Mouse (Mus musculus) intestine, embryonic 14.5 days (tissue): ENCODE data around the gene Bbof1. TPM values are rescaled to one million over a fixed set of nuclear protein-coding genes. Genes with fewer than 3 reads are reported as not detected.

ENCODE experiments used
- ATAC-seq: fragments of 200-750 bp; cut with Nextera tagmentation; replicated peaks from 2 replicates; pipeline ENCODE4 v1.8.0; 2017; ENCODE audit warnings: low read depth, moderate number of reproducible peaks, moderate TSS enrichment, moderate library complexity; ENCODE audit not compliant: low FRiP score, low TSS enrichment
- DNase-seq: peaks from one replicate; pipeline ENCODE4 v3.0.0-alpha.2; 2018; ENCODE audit warnings: low spot score
- H3K27ac ChIP-seq: fragments of 300-500 bp; sonication (generic); 2 replicates; pipeline ENCODE4 v1.5.1; 2014; ENCODE audit warnings: low read depth, mild to moderate bottlenecking, control low read depth
- H3K27me3 ChIP-seq: fragments of 300-500 bp; sonication (generic); replicated peaks from 2 replicates; pipeline ENCODE4 v1.6.1; 2014; ENCODE audit warnings: low read length, control low read depth; ENCODE audit not compliant: control insufficient read depth, insufficient read depth
- H3K36me3 ChIP-seq: fragments of 300-500 bp; sonication (generic); 2 replicates; pipeline ENCODE4 v1.6.1; 2014; ENCODE audit warnings: low read length, control low read depth; ENCODE audit not compliant: control insufficient read depth, insufficient read depth
- H3K4me1 ChIP-seq: fragments of 300-500 bp; sonication (generic); replicated peaks from 2 replicates; pipeline ENCODE4 v1.6.1; 2014; ENCODE audit warnings: low read length, control low read depth, mixed read lengths; ENCODE audit not compliant: control insufficient read depth, insufficient read depth
- H3K4me2 ChIP-seq: fragments of 300-500 bp; sonication (generic); 2 replicates; pipeline ENCODE4 v1.6.1; 2014; ENCODE audit warnings: low read length
- H3K4me3 ChIP-seq: fragments of 300-500 bp; sonication (generic); 2 replicates; pipeline ENCODE4 v1.5.1; 2014; ENCODE audit warnings: low read depth, low read length, control low read depth, mixed read lengths
- H3K9ac ChIP-seq: fragments of 300-500 bp; sonication (generic); 2 replicates; pipeline ENCODE4 v1.6.1; 2014; ENCODE audit warnings: mild to moderate bottlenecking, low read length
- H3K9me3 ChIP-seq: fragments of 300-500 bp; sonication (generic); 2 replicates; pipeline ENCODE4 v1.6.1; 2016; ENCODE audit warnings: low read length, control low read depth; ENCODE audit not compliant: control insufficient read depth
- WGBS: fragments of 180-500 bp; shearing (Covaris S2); extraction: QIAGEN DNeasy Blood & Tissue Kit; methylation state at CpG from one replicate; pipeline ENCODE4 v1.1.7; 2014; 5-methylcytosine and 5-hydroxymethylcytosine counted together
- polyA plus RNA-seq: library from polyadenylated mRNA; unstranded; fragments of >200 nt; fragmentation: Nextera tagmentation; extraction: Ambion mirVana; gene quantifications from 2 replicates; pipeline ENCODE4 v1.2.1, GENCODE M21; 2014

Bbof1 gene
- polyA plus RNA-seq, 1 experiment from 2014 or later = 1.2 TPM

- no peak overlapping the region for H3K4me2 ChIP-seq
- ATAC-seq (no peak), DNase-seq (no peak)
- no peak overlapping the region for H3K4me3 ChIP-seq
- 0 out of 2 replicates have a peak, but pooled peaks cover 3% of the 10 kb centered on the region for H3K4me1 ChIP-seq
- no peaks in the 10 kb centered on the region for H3K27me3 ChIP-seq
- H3K9me3 ChIP-seq = no peaks in the 10 kb centered on the region
- no peaks in the 10 kb centered on the region for H3K36me3 ChIP-seq
- H3K9ac ChIP-seq = no peak overlapping the region
- H3K27ac ChIP-seq = no peak overlapping the region
These were observed 11.2 kb upstream of the Bbof1 start for GRCm38 (mm10) chr12:84397685-84398084.

- Histone ChIP-seq H3K36me3 (no peaks in the 10 kb centered on the region), H3K4me1 (0 out of 2 replicates have a peak, but pooled peaks cover 3% of the 10 kb centered on the region), H3K9ac (no peak overlapping the region), H3K9me3 (no peaks in the 10 kb centered on the region), H3K4me2 (no peak overlapping the region), H3K4me3 (no peak overlapping the region), H3K27me3 (no peaks in the 10 kb centered on the region), H3K27ac (no peak overlapping the region)
- ATAC-seq = no peak
- DNase-seq = no peak
- 71% methylated on average over 5 of the region's 5 CpGs for WGBS
These were observed 10.2 kb upstream of the Bbof1 start for GRCm38 (mm10) chr12:84398629-84399028.

DNA sequence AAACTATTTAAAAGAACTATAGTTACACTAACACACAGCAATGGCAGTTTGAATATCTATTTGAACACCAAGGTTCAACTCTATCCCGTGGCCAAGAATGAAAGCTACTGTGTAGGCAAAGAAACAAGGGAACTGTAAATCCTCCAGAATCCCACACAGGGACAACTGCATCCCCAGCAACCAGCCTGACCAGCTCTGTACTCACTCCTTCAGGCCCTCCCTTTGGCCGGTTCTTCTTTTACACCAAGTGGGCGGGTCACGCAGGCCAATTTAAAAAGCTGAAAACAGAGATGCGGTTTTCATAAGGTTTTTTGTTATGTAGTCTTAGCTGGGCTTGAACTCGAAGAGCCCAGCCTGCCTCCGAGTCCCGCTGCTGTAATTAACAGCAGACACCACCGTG is 9.7 kb upstream of the Bbof1 start:
- H3K27me3 ChIP-seq = no peaks in the 10 kb centered on the region
- WGBS = 74% methylated on average over 9 of the region's 9 CpGs
- no peak overlapping the region for H3K4me2 ChIP-seq
- H3K4me1 ChIP-seq = 0 out of 2 replicates have a peak, but pooled peaks cover 3% of the 10 kb centered on the region
- H3K4me3 ChIP-seq = no peak overlapping the region
- ATAC-seq (no peak), DNase-seq (peak; percentile 52)
- no peaks in the 10 kb centered on the region for H3K36me3 ChIP-seq
- no peak overlapping the region for H3K9ac ChIP-seq
- no peaks in the 10 kb centered on the region for H3K9me3 ChIP-seq
- H3K27ac ChIP-seq = peak overlapping the region; percentile 40; the same call in 1 of the 2 replicates

DNA sequence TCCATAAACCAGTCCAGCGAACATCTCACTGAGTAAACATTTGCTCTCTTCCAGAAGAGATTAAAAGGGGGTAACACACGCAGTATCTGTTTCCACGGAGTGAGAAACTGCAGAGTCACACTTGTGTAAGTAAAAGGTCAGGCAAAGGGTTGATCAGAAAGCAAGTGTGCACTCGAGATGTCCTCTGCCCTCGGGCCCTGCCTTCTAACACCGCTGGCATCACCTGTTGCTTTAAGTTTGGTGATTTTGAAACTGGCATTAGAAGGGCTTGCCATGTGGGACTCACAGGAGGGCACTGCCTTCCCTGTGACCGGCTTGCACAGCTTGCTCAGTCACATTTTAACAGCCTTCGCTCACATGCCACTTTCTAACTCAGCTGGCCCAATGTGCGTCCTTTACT is 9.2 kb upstream of the Bbof1 start:
- Histone ChIP-seq H3K9me3 (no peaks in the 10 kb centered on the region), H3K4me2 (no peak overlapping the region), H3K4me1 (0 out of 2 replicates have a peak, but pooled peaks cover 3% of the 10 kb centered on the region), H3K4me3 (no peak overlapping the region), H3K27ac (peak overlapping the region; percentile 40; the same call in 1 of the 2 replicates), H3K36me3 (no peaks in the 10 kb centered on the region), H3K27me3 (no peaks in the 10 kb centered on the region), H3K9ac (no peak overlapping the region)
- DNase-seq (no peak), ATAC-seq (no peak)
- WGBS = 46% methylated on average over 9 of the region's 9 CpGs

- Histone ChIP-seq H3K4me2 (no peak overlapping the region; the same call in 1 of the 2 replicates), H3K9ac (no peak overlapping the region), H3K27ac (peak overlapping the region; percentile 40), H3K4me3 (no peak overlapping the region), H3K9me3 (no peaks in the 10 kb centered on the region), H3K36me3 (no peaks in the 10 kb centered on the region), H3K27me3 (no peaks in the 10 kb centered on the region), H3K4me1 (0 out of 2 replicates have a peak, but pooled peaks cover 3% of the 10 kb centered on the region)
- DNase-seq = no peak
- no peak for ATAC-seq
- WGBS = 61% methylated on average over 3 of the region's 3 CpGs
These were observed 8.8 kb upstream of the Bbof1 start for GRCm38 (mm10) chr12:84400068-84400467.

DNA sequence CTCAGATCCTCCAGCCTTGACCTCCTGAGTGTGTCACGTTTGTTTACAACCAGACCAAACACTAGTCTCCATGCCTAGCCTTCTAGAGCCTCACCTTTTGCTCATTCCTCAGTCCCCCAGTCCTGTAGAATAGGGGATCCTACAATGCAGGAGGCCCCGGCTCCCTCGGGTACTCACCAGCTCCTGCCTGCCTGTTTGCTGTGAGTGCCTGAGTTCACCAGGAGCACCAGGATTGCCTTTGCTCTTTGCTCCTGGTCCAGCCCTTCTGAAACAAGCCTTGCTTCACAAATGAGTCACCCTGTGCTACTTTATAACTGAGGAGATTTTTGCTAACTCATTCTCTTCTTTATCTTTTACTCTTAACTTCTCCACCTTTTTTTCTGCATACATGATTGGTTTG is 8.2 kb upstream of the Bbof1 start:
- peak; percentile 55 for DNase-seq
- Histone ChIP-seq H3K27me3 (no peaks in the 10 kb centered on the region), H3K4me1 (0 out of 2 replicates have a peak, but pooled peaks cover 3% of the 10 kb centered on the region), H3K36me3 (no peaks in the 10 kb centered on the region), H3K9ac (no peak overlapping the region), H3K4me2 (no peak overlapping the region), H3K4me3 (no peak overlapping the region), H3K9me3 (no peaks in the 10 kb centered on the region), H3K27ac (peak overlapping the region; percentile 40)
- no peak for ATAC-seq
- 18% methylated on average over 3 of the region's 3 CpGs for WGBS

DNA sequence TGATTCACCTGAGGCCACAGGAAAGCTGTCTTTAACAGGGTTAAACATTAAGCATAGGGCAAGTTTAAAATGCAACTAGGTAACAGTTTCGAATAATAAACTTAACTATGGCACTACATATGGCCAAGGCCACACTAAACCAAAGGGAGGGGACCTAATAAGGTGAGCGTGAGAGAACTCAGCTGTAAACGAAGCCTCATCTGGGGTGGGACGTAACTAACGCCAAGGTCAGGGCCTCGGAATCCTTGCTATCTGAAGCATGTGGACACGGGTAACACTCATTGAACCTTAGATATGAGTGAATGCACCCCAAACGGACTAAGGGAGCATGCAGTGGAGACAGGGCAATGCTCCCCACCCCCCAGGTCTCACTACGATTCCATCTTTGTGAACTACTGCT is 5.9 kb upstream of the Bbof1 start:
- Histone ChIP-seq H3K4me2 (no peak overlapping the region), H3K27ac (peak overlapping the region; percentile 22; the same call in 1 of the 2 replicates), H3K27me3 (no peaks in the 10 kb centered on the region), H3K9ac (peak overlapping the region; percentile 10; the same call in 1 of the 2 replicates), H3K4me3 (no peak overlapping the region), H3K9me3 (no peaks in the 10 kb centered on the region), H3K4me1 (0 out of 2 replicates have a peak, but pooled peaks cover 7% of the 10 kb centered on the region), H3K36me3 (no peaks in the 10 kb centered on the region)
- 52% methylated on average over 9 of the region's 9 CpGs for WGBS
- DNase-seq (peak; percentile 57), ATAC-seq (no peak)

DNA sequence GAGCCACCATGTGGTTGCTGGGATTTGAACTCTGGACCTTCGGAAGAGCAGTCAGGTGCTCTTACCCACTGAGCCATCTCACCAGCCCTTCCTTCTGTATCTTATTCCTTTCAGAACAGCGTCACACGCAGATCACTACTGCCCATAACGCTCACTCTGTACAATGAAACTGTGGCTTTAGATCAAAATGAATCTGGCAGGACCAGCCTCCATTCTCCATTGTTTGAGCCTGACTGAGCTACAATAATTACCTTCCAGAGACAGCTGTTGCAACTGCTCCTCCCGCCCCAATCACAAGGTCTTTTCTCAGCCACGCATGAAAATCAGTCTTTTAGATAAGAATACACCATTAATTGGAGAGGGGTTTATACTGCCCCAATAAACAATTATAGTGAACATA is 4.3 kb upstream of the Bbof1 start:
- H3K4me3 ChIP-seq = no peak overlapping the region
- H3K36me3 ChIP-seq = no peaks in the 10 kb centered on the region
- H3K9me3 ChIP-seq = no peaks in the 10 kb centered on the region
- no peak overlapping the region for H3K27ac ChIP-seq
- H3K4me2 ChIP-seq = no peak overlapping the region
- peaks cover 5% of the 10 kb centered on the region; the same call in 1 of the 2 replicates for H3K4me1 ChIP-seq
- 82% methylated on average over 6 of the region's 6 CpGs for WGBS
- no peak for ATAC-seq
- no peak overlapping the region for H3K9ac ChIP-seq
- DNase-seq = no peak
- H3K27me3 ChIP-seq = no peaks in the 10 kb centered on the region

GRCm38 (mm10) chr12:84407259-84407658 is 1.6 kb upstream of the Bbof1 start:
- no peak overlapping the region for H3K9ac ChIP-seq

More at GRCm38 (mm10) chr12:84407259-84407658, 1.6 kb upstream of the Bbof1 start:
- H3K4me3 ChIP-seq = no peak overlapping the region
- WGBS = 58% methylated on average over 4 of the region's 4 CpGs
- no peaks in the 10 kb centered on the region for H3K9me3 ChIP-seq
- no peaks in the 10 kb centered on the region for H3K36me3 ChIP-seq
- H3K27me3 ChIP-seq = no peaks in the 10 kb centered on the region
- H3K4me2 ChIP-seq = no peak overlapping the region
- ATAC-seq (no peak), DNase-seq (no peak)
- no peak overlapping the region for H3K27ac ChIP-seq
- peaks cover 5% of the 10 kb centered on the region; the same call in 1 of the 2 replicates for H3K4me1 ChIP-seq
